Mouse (Mus musculus) cortical plate, adult 2 months (tissue): ENCODE measurements around the gene Cxcl12.

Experiments used
- CTCF ChIP-seq: fragments of 200-500 bp; IDR thresholded peaks from 2 replicates; pipeline ENCODE4 v1.5.1; 2011; ENCODE audit warnings: mild to moderate bottlenecking, control low read depth, low read length; ENCODE audit not compliant: insufficient read depth; ENCODE audit errors: extremely low read depth
- POLR2A ChIP-seq: fragments of 200-500 bp; IDR thresholded peaks from 2 replicates; pipeline ENCODE4 v1.6.1; 2011; ENCODE audit warnings: mild to moderate bottlenecking, low read length, control low read depth; ENCODE audit not compliant: insufficient read depth; ENCODE audit errors: extremely low read depth

DNA sequence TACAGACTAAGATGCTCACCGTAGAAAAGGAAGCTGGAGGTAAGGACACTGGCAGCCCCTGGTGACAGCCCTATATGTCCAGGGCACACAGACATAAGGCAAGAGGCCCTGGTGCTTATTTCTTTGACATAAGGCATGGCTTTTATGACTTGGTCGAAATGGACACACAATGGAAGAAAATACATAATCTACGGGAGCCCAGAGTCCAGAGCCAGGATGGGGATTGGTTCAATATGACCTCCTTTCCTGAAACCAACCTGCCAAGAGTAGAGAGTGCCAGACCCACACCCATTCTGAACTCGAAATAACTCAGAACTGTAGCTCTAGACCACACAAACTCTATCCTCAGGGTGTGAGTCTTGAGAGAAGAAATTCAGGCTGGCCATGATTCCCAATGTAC, 11.5 kb upstream of the Cxcl12 start:
- no peak for TF ChIP-seq POLR2A
- TF ChIP-seq CTCF = no peak
